Mouse (Mus musculus) midbrain, embryonic 12.5 days (tissue): ENCODE measurements around the gene Smoc1. TPM values are rescaled to one million over a fixed set of nuclear protein-coding genes. Genes with fewer than 3 reads are reported as not detected.
A peak's percentile ranks its signal among the peaks of the same experiment; 100 is the strongest.

Source experiments
- ATAC-seq: fragments of 200-750 bp; cut with Nextera tagmentation; 2 replicates; pipeline ENCODE4 v1.8.0; 2017; ENCODE audit warnings: low read depth, moderate TSS enrichment, moderate library complexity; ENCODE audit not compliant: low FRiP score
- H3K27ac ChIP-seq: fragments of 300-500 bp; sonication (generic); replicated peaks from 2 replicates; pipeline ENCODE4 v1.5.1; 2016; ENCODE audit warnings: mild to moderate bottlenecking
- H3K27me3 ChIP-seq: fragments of 300-500 bp; sonication (generic); 2 replicates; pipeline ENCODE4 v1.6.1; 2016; ENCODE audit warnings: mild to moderate bottlenecking
- H3K36me3 ChIP-seq: fragments of 300-500 bp; sonication (generic); 2 replicates; pipeline ENCODE4 v1.6.1; 2016
- H3K4me1 ChIP-seq: fragments of 300-500 bp; sonication (generic); 2 replicates; pipeline ENCODE4 v1.6.1; 2016
- H3K4me2 ChIP-seq: fragments of 300-500 bp; sonication (generic); replicated peaks from 2 replicates; pipeline ENCODE4 v1.6.1; 2016; ENCODE audit warnings: mild to moderate bottlenecking, moderate library complexity
- H3K4me3 ChIP-seq: fragments of 300-500 bp; sonication (generic); 2 replicates; pipeline ENCODE4 v1.5.1; 2016; ENCODE audit warnings: mild to moderate bottlenecking
- H3K9ac ChIP-seq: fragments of 300-500 bp; sonication (generic); replicated peaks from 2 replicates; pipeline ENCODE4 v1.6.1; 2016; ENCODE audit warnings: mild to moderate bottlenecking, moderate library complexity
- H3K9me3 ChIP-seq: fragments of 300-500 bp; sonication (generic); 2 replicates; pipeline ENCODE4 v1.6.1; 2016; ENCODE audit warnings: mild to moderate bottlenecking
- WGBS: fragments of 180-500 bp; shearing (Covaris S2); methylation state at CpG from one replicate; pipeline ENCODE4 v1.1.7; 2016; 5-methylcytosine and 5-hydroxymethylcytosine counted together
- polyA plus RNA-seq: library from polyadenylated mRNA; unstranded; fragments of >200 nt; fragmentation: Nextera tagmentation; extraction: Ambion mirVana; gene quantifications from 2 replicates; pipeline ENCODE4 v1.2.1, GENCODE M21; 2016

Smoc1 gene
- polyA plus RNA-seq, 1 experiment from 2014 or later, result 32.0 TPM

DNA sequence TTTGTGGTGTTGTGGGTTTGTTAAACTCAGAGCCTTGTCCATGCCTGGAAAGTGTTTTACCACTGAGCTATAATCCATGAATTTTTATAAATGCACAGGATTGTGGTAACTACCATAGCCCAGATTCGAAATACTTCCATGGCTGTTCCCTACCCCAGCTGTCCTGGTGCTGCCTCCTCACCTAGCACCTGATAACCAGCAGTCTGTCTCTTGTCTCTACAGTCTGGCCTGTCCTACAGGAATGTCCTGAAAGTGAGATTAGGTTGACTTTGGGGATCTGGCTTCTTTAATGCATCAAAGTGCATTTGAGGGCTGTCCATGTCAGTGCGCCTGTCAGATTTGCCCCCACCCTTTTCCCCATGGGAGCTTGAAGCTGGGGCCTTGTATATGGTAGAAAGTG lies 29.2 kb downstream of the Smoc1 start:
- 93% methylated on average over 2 of the region's 2 CpGs for WGBS
- peak overlapping the region; percentile 55 for H3K27ac ChIP-seq
- ATAC-seq, result no peak

DNA sequence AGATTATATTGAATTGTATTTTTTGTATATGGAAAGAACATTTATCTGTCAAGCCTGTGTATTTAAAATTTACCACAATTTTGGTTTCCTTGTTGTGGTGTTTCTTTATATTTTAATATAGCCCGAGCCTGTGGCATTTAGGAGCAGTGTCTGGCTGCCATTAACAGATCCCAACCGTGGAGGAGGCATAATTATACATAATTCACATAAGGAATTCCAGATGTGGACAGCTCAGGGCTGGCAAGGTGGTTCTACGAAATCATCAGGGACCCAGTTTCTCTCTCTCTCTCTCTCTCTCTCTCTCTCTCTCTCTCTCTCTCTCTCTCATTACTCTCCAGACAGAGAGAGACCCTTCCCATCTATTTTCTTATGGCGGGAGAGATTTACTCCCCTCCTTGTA lies 31.0 kb downstream of the Smoc1 start:
- H3K36me3 ChIP-seq, result no peaks in the 10 kb centered on the region
- 75% methylated on average over 4 of the region's 4 CpGs for WGBS
- no peak overlapping the region for H3K9ac ChIP-seq
- no peak overlapping the region for H3K4me3 ChIP-seq
- no peak overlapping the region for H3K27ac ChIP-seq
- no peak overlapping the region for H3K4me2 ChIP-seq
- H3K27me3 ChIP-seq, result no peaks in the 10 kb centered on the region
- peaks cover 12% of the 10 kb centered on the region for H3K4me1 ChIP-seq
- ATAC-seq, result no peak
- H3K9me3 ChIP-seq, result no peaks in the 10 kb centered on the region

More for the DNA sequence above, 29.2 kb downstream of the Smoc1 start:
- H3K4me2 ChIP-seq, result no peak overlapping the region
- H3K4me1 ChIP-seq, result peaks cover 12% of the 10 kb centered on the region
- H3K36me3 ChIP-seq, result no peaks in the 10 kb centered on the region
- H3K27me3 ChIP-seq, result no peaks in the 10 kb centered on the region
- no peaks in the 10 kb centered on the region for H3K9me3 ChIP-seq
- no peak overlapping the region for H3K4me3 ChIP-seq
- H3K9ac ChIP-seq, result no peak overlapping the region

GRCm38 (mm10) chr12:81058561-81058960 lies 32.0 kb downstream of the Smoc1 start:
- ATAC-seq, result no peak
- Histone ChIP-seq H3K36me3 (no peaks in the 10 kb centered on the region), H3K9me3 (no peaks in the 10 kb centered on the region), H3K4me2 (no peak overlapping the region), H3K9ac (no peak overlapping the region), H3K27ac (no peak overlapping the region), H3K4me1 (peaks cover 12% of the 10 kb centered on the region), H3K27me3 (no peaks in the 10 kb centered on the region), H3K4me3 (no peak overlapping the region)
- 92% methylated on average over 3 of the region's 3 CpGs for WGBS

DNA sequence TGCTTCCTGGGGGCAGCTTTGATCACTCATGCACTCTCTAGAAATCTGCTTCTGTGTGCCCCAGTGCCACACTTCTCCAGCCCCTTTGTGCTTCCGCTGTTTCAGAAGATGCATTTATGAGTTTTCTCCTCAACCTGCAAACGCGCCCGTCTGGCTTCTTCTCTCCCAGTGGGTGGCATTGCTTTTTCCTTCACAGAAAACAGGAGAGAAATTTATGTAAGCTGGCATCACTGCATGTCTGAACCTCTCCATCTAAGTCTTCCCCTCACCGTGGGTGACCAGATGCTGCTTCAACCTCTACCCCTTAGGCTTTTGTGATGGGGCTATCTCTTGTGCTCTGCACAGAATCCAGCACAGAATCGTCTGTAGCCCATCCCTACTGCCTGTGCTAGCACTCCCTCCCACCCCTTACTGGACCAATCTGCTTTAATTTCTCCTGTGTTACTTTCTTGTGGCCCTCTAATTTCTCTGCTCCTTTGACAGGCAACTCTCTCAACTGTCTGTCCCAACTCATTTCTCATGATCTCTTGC lies 35.3 kb downstream of the Smoc1 start:
- H3K9ac ChIP-seq, result no peak overlapping the region
- H3K4me1 ChIP-seq, result no peaks in the 10 kb centered on the region
- H3K27ac ChIP-seq, result no peak overlapping the region
- H3K4me2 ChIP-seq, result no peak overlapping the region
- H3K27me3 ChIP-seq, result no peaks in the 10 kb centered on the region
- H3K4me3 ChIP-seq, result no peak overlapping the region
- WGBS, result 74% methylated on average over 6 of the region's 6 CpGs
- no peaks in the 10 kb centered on the region for H3K9me3 ChIP-seq
- no peaks in the 10 kb centered on the region for H3K36me3 ChIP-seq
- ATAC-seq, result no peak

DNA sequence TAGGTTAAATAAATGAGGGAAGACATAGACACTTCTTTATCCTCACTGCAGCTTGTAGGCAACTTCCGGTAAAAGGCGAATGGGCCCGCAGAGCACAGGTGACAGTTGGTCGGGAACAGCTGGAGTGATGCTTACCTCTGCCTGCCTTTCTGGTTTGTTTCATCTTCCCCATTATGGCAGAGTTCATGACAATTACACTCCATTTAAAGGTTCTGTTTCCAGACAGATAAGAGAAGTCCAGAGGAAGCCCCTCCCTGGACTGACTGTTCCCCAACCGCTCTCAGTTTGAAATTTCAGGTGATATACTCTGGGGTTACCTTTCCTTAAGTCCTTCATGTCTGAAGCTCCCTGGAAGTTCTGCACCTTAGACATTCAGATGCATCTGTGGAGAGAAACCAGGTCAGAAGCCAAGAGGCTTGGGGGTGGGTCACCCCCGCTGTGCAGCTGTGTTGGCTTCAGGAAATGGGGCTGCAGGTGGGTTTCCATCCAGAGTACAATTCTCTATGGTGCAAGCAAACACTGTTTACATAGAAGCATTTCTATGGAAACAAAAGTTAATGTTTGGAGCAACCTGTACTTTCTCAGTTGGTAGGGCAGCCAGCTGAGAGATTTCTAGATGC lies 36.8 kb downstream of the Smoc1 start:
- Histone ChIP-seq H3K36me3 (no peaks in the 10 kb centered on the region), H3K27ac (no peak overlapping the region), H3K4me2 (no peak overlapping the region), H3K9ac (no peak overlapping the region), H3K9me3 (no peaks in the 10 kb centered on the region), H3K4me1 (no peaks in the 10 kb centered on the region), H3K4me3 (no peak overlapping the region), H3K27me3 (no peaks in the 10 kb centered on the region)
- no peak for ATAC-seq
- WGBS, result 90% methylated on average over 6 of the region's 6 CpGs

DNA sequence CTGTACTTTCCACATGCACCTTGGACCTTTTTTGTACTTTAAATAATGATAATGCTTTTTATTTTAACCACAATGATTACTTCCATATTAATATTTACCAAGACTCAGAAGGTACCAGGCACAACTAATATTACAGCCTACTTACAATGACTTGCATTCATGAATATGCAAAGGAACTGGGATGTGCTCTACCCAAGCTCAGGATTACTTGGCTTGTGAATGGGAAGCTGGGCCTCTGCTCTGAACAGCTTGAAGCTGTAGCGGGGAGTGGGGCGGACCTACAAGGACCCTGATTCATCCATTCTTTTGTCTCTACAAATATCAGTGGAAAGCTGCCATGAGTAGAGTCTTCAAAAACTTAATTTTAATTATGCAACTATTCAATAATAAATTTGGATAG lies 47.5 kb downstream of the Smoc1 start:
- Histone ChIP-seq H3K9me3 (peaks cover 10% of the 10 kb centered on the region), H3K4me1 (peaks cover 10% of the 10 kb centered on the region; the same call in 1 of the 2 replicates), H3K4me3 (no peak overlapping the region), H3K9ac (no peak overlapping the region), H3K4me2 (no peak overlapping the region), H3K27ac (no peak overlapping the region), H3K36me3 (peaks cover 6% of the 10 kb centered on the region), H3K27me3 (no peaks in the 10 kb centered on the region)
- peak; percentile 66; the same call in 1 of the 2 replicates for ATAC-seq
- WGBS, result 44% methylated on average over 2 of the region's 2 CpGs

DNA sequence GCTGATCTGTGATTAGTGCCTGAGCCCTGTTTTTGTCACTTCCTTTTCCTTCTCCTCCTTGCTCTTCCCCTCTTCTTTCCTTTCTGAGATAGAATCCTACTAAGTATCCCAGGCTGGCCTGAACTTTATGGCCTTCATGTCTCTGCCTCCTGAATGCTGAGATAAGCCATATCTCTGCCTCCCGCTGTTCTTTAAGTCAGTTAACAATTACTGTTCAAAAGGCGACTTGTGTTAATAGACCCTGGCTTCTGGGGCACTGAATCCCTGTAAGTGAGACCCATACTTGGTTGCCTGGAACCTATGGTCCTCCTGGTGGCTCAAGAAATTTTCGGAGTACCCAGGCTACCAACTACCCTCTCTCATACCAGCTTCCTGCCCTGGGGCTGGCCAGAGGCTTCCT lies 48.3 kb downstream of the Smoc1 start:
- peaks cover 6% of the 10 kb centered on the region for H3K36me3 ChIP-seq
- H3K9me3 ChIP-seq, result peaks cover 13% of the 10 kb centered on the region
- H3K27ac ChIP-seq, result no peak overlapping the region
- H3K4me1 ChIP-seq, result peaks cover 10% of the 10 kb centered on the region; the same call in 1 of the 2 replicates
- H3K27me3 ChIP-seq, result no peaks in the 10 kb centered on the region
- no peak overlapping the region for H3K4me3 ChIP-seq
- ATAC-seq, result no peak
- 84% methylated on average over 3 of the region's 3 CpGs for WGBS
- H3K9ac ChIP-seq, result no peak overlapping the region
- H3K4me2 ChIP-seq, result no peak overlapping the region

DNA sequence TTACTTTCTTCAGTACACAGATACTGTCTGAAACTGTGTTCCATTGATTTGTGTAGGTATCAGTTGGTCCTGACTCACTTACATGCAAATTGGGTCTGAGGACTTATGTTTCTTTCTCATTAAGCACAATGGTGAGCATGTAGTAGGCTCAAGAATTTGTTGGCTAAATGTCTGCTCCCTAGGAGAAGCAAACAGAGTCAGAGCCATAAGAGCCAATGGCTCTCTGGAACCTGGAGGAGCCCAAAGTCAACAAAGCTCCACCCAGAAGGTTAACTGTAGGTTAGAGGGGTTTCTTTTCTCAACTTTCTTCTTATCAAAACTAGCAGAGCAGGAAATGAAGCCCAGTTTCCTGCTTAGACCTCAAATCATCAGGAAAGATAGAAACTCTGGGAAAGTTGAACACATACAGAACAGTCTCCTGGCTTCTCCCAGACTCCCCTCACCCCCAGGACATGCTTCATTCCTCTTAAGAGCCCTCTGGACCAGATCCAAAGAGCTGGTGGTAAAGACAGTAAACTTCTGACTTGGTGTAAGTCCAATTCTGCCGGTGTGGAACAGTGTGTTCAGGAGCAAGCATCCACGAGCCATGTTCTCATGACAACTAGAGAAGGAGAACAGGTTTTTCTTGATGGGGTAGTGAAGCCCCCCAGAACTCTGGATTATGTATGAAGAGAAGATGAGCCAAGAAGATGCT lies 51.5 kb downstream of the Smoc1 start:
- Histone ChIP-seq H3K9me3 (peaks cover 13% of the 10 kb centered on the region), H3K4me1 (peaks cover 10% of the 10 kb centered on the region; the same call in 1 of the 2 replicates), H3K36me3 (peaks cover 6% of the 10 kb centered on the region), H3K27ac (no peak overlapping the region), H3K27me3 (no peaks in the 10 kb centered on the region), H3K4me2 (no peak overlapping the region), H3K4me3 (no peak overlapping the region), H3K9ac (no peak overlapping the region)
- WGBS, result 91% methylated on average over 2 of the region's 2 CpGs
- ATAC-seq, result no peak

GRCm38 (mm10) chr12:81080345-81080744 lies 53.7 kb downstream of the Smoc1 start:
- no peak overlapping the region for H3K4me2 ChIP-seq

GRCm38 (mm10) chr12:81081031-81081430 lies 54.4 kb downstream of the Smoc1 start:
- Histone ChIP-seq H3K27ac (no peak overlapping the region), H3K4me1 (no peaks in the 10 kb centered on the region), H3K36me3 (peaks cover 6% of the 10 kb centered on the region), H3K27me3 (no peaks in the 10 kb centered on the region), H3K9ac (no peak overlapping the region), H3K4me2 (no peak overlapping the region), H3K9me3 (peaks cover 13% of the 10 kb centered on the region), H3K4me3 (no peak overlapping the region)
- no peak for ATAC-seq
- 82% methylated on average over 3 of the region's 3 CpGs for WGBS

More at GRCm38 (mm10) chr12:81080345-81080744, 53.7 kb downstream of the Smoc1 start:
- no peak overlapping the region for H3K4me3 ChIP-seq
- WGBS, result 63% methylated on average over 5 of the region's 5 CpGs
- peaks cover 13% of the 10 kb centered on the region for H3K9me3 ChIP-seq
- peaks cover 6% of the 10 kb centered on the region for H3K36me3 ChIP-seq
- no peak overlapping the region for H3K27ac ChIP-seq
- ATAC-seq, result no peak
- H3K27me3 ChIP-seq, result no peaks in the 10 kb centered on the region
- no peaks in the 10 kb centered on the region for H3K4me1 ChIP-seq
- H3K9ac ChIP-seq, result no peak overlapping the region

DNA sequence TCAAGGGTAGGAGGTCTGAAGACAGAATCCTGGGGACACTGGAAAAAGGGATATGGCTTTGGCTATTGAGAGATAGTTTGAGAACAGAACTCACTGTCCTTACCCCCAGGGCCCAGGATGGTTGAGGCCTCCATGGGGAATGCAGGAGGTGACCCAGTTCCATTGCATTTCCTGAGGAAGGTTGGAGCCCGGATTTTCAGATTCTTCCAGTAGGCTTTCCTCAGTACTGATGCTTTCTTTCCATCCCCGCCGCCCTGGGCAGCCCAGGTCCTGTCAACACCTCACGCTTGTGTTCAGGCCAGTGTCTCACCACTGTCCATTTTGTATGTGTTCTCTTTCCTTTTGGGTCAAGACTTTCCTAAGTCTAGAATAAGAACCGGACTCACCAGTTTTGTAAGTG lies 56.5 kb downstream of the Smoc1 start:
- no peaks in the 10 kb centered on the region for H3K4me1 ChIP-seq
- no peak overlapping the region for H3K27ac ChIP-seq
- 93% methylated on average over 5 of the region's 5 CpGs for WGBS

DNA sequence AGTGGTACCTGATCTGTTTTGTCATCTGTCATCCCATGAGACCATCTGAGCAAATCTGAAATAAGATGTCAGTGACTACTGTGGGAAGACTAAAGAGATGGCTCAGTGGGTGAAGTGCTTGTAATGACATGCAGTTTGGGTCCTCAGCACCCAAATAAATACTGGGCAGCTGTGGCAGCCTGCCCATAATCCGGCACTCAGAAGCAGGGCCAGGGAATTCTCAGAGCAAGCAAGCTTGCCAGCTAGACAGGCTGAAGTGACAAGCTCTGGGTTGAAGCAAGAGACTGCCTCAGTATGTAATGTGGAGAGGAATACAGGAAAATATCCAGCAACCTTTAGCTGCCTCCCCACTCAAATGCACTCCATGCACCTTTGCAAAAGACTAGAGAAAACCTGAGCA lies 58.6 kb downstream of the Smoc1 start:
- H3K4me3 ChIP-seq, result no peak overlapping the region
- H3K9me3 ChIP-seq, result no peaks in the 10 kb centered on the region
- H3K27ac ChIP-seq, result no peak overlapping the region
- ATAC-seq, result no peak
- no peak overlapping the region for H3K4me2 ChIP-seq
- no peak overlapping the region for H3K9ac ChIP-seq
- H3K4me1 ChIP-seq, result no peaks in the 10 kb centered on the region
- no peaks in the 10 kb centered on the region for H3K27me3 ChIP-seq
- no peaks in the 10 kb centered on the region for H3K36me3 ChIP-seq
- WGBS, result 86% methylated on average over 1 of the region's 1 CpGs

More for the DNA sequence above, 56.5 kb downstream of the Smoc1 start:
- Histone ChIP-seq H3K9ac (no peak overlapping the region), H3K27me3 (no peaks in the 10 kb centered on the region), H3K36me3 (peaks cover 6% of the 10 kb centered on the region), H3K4me3 (no peak overlapping the region), H3K9me3 (peaks cover 13% of the 10 kb centered on the region), H3K4me2 (no peak overlapping the region)
- no peak for ATAC-seq
